Mouse (Mus musculus) brain, embryonic 14.5 days (tissue): ENCODE measurements around the gene Hoxc13.

Experiments used
- CTCF ChIP-seq: fragments of 200-500 bp; IDR thresholded peaks from 2 replicates; pipeline ENCODE4 v1.5.1; 2012; ENCODE audit warnings: inconsistent platforms, mild to moderate bottlenecking, moderate library complexity, borderline replicate concordance; ENCODE audit not compliant: insufficient read depth, insufficient read length; ENCODE audit errors: extremely low read depth
- POLR2A ChIP-seq: fragments of 200-500 bp; IDR thresholded peaks from 2 replicates; pipeline ENCODE4 v1.6.1; 2012; ENCODE audit warnings: mild to moderate bottlenecking, inconsistent platforms, borderline replicate concordance; ENCODE audit not compliant: poor library complexity, insufficient read depth, insufficient read length, severe bottlenecking; ENCODE audit errors: extremely low read depth

- TF ChIP-seq POLR2A: no peak
- no peak for TF ChIP-seq CTCF
These were observed 46.9 kb downstream of the Hoxc13 start for GRCm38 (mm10) chr15:102967511-102968397.
